Mouse (Mus musculus): Measurements from ENCODE around the gene Slco1a1.

- TF ChIP-seq CTCF (IDR thresholded peaks at IDR 0.05) (no peak), POLR2A (IDR thresholded peaks at IDR 0.05; ENCODE audit: insufficient read depth, low read depth, low read length) (no peak), EP300 (IDR thresholded peaks at IDR 0.05; ENCODE audit: insufficient read depth, low read depth, low read length) (no peak)
These were observed 13.7 kb upstream of the Slco1a1 start for GRCm38 (mm10) chr6:141960482-141960881.

Data from heart, adult 2 months (tissue).